Mouse (Mus musculus): ENCODE measurements around the gene Ypel2.

GRCm38 (mm10) chr11:86938108-86938507, 55.4 kb downstream of the Ypel2 start:
- TF ChIP-seq CTCF (IDR thresholded peaks at IDR 0.05; ENCODE audit: borderline replicate concordance, control insufficient read depth, extremely low read depth, insufficient read depth, low read length, poor library complexity) (no peak), POLR2A (IDR thresholded peaks at IDR 0.05; ENCODE audit: control insufficient read depth, extremely low read depth, insufficient read depth, low read length, poor library complexity) (no peak)

Measured in thymus, adult 2 months (tissue).